Mouse (Mus musculus) forebrain, embryonic 16.5 days (tissue): Measurements from ENCODE around the gene Dazl. TPM values are rescaled to one million over a fixed set of nuclear protein-coding genes. Genes with fewer than 3 reads are reported as not detected.

Experiments
- polyA plus RNA-seq: library from polyadenylated mRNA; unstranded; fragments of >200 nt; fragmentation: Nextera tagmentation; extraction: Ambion mirVana; gene quantifications from 2 replicates; pipeline ENCODE4 v1.2.1, GENCODE M21; 2015

The Dazl gene
- polyA plus RNA-seq, 1 experiment from 2014 or later = 0.60 TPM

Other genes starting within 250 kb of the Dazl start
- gene Rftn1, start 103.0 kb downstream of the Dazl start, polyA plus RNA-seq = 17.8 and 24.6 TPM in 2 replicates
- gene Plcl2, start 215.8 kb upstream of the Dazl start, polyA plus RNA-seq = 9.7 and 11.2 TPM in 2 replicates